In the genomic region with DNA sequence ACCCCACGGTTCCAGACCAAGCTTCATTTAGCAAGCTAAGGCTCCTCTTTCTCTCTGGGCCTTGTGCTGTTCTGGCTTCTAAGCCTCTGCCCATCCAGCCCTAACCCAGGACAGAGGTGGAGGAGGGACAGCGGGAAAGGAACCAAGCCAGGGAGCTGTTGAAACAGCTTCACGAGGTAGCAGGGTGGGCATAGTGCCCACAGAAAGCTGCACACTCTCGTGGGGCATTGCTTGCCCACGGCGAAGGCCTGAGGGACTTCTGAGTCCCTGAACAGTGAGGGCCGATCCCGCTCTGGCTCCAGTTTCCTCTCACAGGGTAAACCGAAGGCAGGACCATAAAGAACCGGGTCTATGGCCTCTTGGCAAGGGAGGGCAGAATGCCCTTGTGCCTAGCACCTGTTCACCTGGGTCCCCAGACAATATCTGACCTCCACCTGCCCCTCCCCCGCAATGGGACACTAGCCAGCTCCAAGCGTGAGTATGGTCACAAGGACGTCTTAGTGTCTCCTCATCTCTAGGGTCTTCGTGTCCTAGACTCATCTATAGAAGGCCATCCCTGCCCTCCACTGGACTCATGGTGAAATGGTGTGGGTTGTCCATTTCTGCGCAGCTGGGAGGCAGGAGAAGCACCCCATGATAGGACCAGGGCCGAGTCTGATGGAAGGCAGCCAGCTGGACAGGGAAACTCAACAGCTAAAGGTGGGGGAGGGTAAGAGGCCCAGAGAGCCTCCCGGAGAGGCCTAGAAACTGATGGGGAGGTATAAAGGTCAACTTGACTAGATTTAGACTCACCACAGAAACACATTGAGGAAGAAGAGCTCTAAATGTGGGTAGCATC, we compare ENCODE assay signal across 13 mouse cellular contexts.
DNase-seq lines count a peak whose midpoint lies in the region; ATAC-seq lines count a peak whose summit lies in the region.
"Had no signal": no experiment of that assay in that cellular context is flagged by ENCODE, and none has a peak within 500 bp of the region (broad histone marks: within the 10 kb centered on the region; RNA-seq: fewer than 3 reads in every experiment).

No protein-coding gene starts in this region.

- intact Hi-C loops in heart, postnatal 25 days (cut with DNase I) = no loop called here
- intact Hi-C loops in left cerebral cortex, postnatal 4 days (cut with DNase I) = no loop called here

- H3K9ac ChIP-seq in intestine, embryonic 16.5 days (ENCODE audit: low read depth, low read length) = no peak overlapping the region
- H3K9ac ChIP-seq: embryonic facial prominence, embryonic 15.5 days; neural tube, embryonic 15.5 days had no signal

- peak; percentile 68 to 71 for DNase-seq in heart, adult 18-20 months
- DNase-seq in heart, postnatal 25 days (ENCODE audit: low spot score) = no peak
- peak; percentile 25 for DNase-seq in right cerebral cortex, postnatal 4 days
- no peak for DNase-seq in right cerebral cortex, postnatal 36 days (ENCODE audit: low spot score in 2 of 2)
- no peak for DNase-seq in urinary bladder, postnatal 36 days (ENCODE audit: low spot score in 2 of 2)
- DNase-seq in left cerebral cortex, postnatal 4 days = no peak
- DNase-seq: cerebellum, adult 11 months; gastrocnemius, postnatal 36 days; layer of hippocampus, postnatal 36 days had no signal

- H3K27ac ChIP-seq in intestine, embryonic 16.5 days (ENCODE audit: low read length) = no peak overlapping the region
- H3K27ac ChIP-seq: embryonic facial prominence, embryonic 15.5 days had no signal

- no peaks in the 10 kb centered on the region for H3K27me3 ChIP-seq in intestine, embryonic 16.5 days (replicated peaks; ENCODE audit: control insufficient read depth, insufficient read depth, low read length)
- H3K27me3 ChIP-seq: embryonic facial prominence, embryonic 15.5 days; neural tube, embryonic 15.5 days had no signal

- WGBS in intestine, embryonic 16.5 days = 79% methylated on average over 17 of the region's 17 CpGs

- H3K9me3 ChIP-seq in intestine, embryonic 16.5 days (ENCODE audit: control insufficient read depth, low read length) = no peaks in the 10 kb centered on the region
- H3K9me3 ChIP-seq: embryonic facial prominence, embryonic 15.5 days; neural tube, embryonic 15.5 days had no signal

- H3K4me1 ChIP-seq in intestine, embryonic 16.5 days (ENCODE audit: control insufficient read depth, insufficient read depth, low read length) = peaks cover 9% of the 10 kb centered on the region

- no peak overlapping the region for H3K4me2 ChIP-seq in intestine, embryonic 16.5 days (ENCODE audit: low read depth, low read length)
- H3K4me2 ChIP-seq: embryonic facial prominence, embryonic 15.5 days; neural tube, embryonic 15.5 days had no signal

- no peaks in the 10 kb centered on the region for H3K36me3 ChIP-seq in intestine, embryonic 16.5 days (ENCODE audit: control insufficient read depth, insufficient read depth, low read length)
- H3K36me3 ChIP-seq: embryonic facial prominence, embryonic 15.5 days; neural tube, embryonic 15.5 days had no signal

- peak; percentile 65 for ATAC-seq in intestine, embryonic 16.5 days
- no peak for ATAC-seq in erythroid progenitor cell, adult 5-6 weeks (replicated peaks; ENCODE audit: low FRiP score, poor library complexity, severe bottlenecking)

- H3K4me3 ChIP-seq in intestine, embryonic 16.5 days (ENCODE audit: low read length) = no peak overlapping the region
- H3K4me3 ChIP-seq: embryonic facial prominence, embryonic 15.5 days; neural tube, embryonic 15.5 days had no signal

Comparison
In these comparisons a context has a peak if more than half of its experiments do, and no peak if none do; other contexts are left out.
1. DNase-seq: peak in heart, adult 18-20 months (2 of 2) and right cerebral cortex, postnatal 4 days (single experiment); none in heart, postnatal 25 days (single experiment), right cerebral cortex, postnatal 36 days (0 of 2), urinary bladder, postnatal 36 days (0 of 2) and left cerebral cortex, postnatal 4 days (single experiment).